Mouse (Mus musculus) adrenal gland (tissue): Measurements from ENCODE around the gene Itga9.

ENCODE experiments used
- intact Hi-C: fragments of 180-260 bp; cut with DNase I; formaldehyde crosslinking; loops from one replicate; pipeline ENCODE4 v1.15.1; 2025

The Itga9 gene

DNA sequence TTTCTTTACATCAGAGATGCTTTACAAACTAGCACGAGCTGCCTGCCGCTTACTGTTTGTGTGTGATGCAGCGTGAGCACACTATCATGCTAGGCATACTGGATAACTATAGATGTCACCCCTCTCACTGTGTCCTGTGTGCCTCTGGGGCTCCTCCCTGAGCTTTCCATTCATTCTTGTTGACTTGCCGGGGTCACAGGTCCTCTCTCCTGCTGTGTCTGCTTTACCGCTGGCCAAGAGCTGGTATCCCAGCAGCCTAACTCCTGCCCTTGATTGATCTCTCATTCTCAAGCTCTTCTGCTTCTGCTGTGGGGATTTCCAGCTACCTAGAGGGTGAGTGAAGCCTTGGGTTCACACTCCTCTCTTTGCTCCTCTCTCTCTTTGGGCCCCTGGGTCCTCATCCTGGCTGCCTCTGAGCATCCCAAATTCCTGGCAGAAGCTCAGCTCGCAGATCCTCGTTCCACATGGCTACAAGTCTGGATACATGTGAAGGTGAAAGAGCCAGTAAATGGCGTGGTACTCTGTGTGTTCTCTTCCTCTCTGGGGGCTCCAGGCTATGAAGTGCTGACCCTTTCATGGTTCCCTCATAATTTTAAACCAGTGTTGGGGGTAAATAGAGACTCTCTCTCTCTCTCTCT is 155.6 kb downstream of the Itga9 start:
- intact Hi-C loops = no loop called here

- intact Hi-C loops = no loop called here
These were observed 156.3 kb downstream of the Itga9 start for GRCm38 (mm10) chr9:118762759-118763158.

GRCm38 (mm10) chr9:118763203-118763602 is 156.7 kb downstream of the Itga9 start:
- intact Hi-C loops = no loop called here

GRCm38 (mm10) chr9:118763646-118764045 is 157.2 kb downstream of the Itga9 start:
- intact Hi-C loops = no loop called here

- intact Hi-C loops = no loop called here
These were observed 158.6 kb downstream of the Itga9 start for GRCm38 (mm10) chr9:118765059-118765458.

GRCm38 (mm10) chr9:118767008-118767407 is 160.5 kb downstream of the Itga9 start:
- intact Hi-C loops = no loop called here

DNA sequence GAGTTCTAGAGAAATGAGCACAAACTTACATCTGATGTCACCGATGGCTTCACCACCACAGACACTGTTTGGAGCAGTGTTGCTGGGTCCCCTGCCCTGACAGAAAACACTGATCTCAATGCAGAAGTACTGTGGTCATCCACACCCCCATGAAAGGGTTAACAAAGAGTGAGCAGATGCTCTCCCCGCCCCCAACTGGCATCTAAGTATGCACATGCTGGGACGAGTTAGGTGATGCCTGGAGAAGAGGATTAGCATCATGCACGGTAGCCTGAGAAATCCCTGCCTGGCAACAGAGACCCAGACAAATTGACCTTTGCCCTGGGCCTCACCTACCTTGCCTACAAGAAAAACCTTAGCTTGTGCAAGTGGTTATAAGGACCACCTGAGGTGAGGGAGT is 162.1 kb downstream of the Itga9 start:
- intact Hi-C loops = no loop called here

DNA sequence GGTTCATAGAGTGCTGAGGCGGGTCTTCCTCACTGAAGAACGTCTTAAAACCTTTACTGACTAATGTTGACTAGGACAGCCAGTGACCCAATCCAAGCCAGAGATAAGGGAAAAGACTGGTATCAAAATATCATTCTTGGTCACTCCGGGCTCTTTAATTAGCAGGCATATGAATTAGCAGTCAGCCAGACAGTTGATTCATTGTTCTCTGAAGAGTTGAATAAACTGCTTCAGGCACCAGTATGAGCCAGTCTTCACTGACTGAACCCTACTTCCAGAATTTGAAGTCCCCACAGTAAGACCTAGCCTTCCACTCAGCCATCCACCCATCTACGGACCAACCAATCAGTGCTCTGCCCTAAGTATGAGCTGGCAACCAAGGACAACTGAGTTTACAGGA is 163.9 kb downstream of the Itga9 start:
- intact Hi-C loops = no loop called here

- intact Hi-C loops = no loop called here
These were observed 168.2 kb downstream of the Itga9 start for GRCm38 (mm10) chr9:118774676-118775075.

DNA sequence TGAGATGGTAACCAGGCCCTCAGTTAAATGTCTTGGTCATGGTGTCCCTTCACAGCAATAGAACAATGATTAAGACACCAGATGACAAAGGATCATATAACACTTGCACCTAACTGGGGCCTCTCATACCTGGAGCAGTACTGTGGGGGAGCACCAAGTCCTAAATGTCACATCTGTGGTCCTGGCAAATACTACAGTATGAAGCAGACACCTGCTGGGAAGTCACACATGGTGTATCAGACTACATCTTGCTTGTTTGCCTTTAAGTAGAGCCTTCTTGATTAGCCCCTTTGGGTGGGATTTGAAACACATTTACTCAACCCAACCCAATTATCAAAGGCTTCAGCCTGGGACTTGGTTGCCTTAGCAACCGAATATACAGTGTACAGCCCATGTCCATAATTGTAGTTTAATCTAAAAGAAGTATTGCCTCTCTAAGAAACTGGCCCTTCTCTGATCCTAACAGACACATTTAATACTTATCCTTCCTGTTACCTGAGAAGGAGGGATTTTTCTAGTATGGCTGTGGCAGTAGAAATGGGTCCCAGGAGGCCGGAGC is 170.5 kb downstream of the Itga9 start:
- intact Hi-C loops = no loop called here

DNA sequence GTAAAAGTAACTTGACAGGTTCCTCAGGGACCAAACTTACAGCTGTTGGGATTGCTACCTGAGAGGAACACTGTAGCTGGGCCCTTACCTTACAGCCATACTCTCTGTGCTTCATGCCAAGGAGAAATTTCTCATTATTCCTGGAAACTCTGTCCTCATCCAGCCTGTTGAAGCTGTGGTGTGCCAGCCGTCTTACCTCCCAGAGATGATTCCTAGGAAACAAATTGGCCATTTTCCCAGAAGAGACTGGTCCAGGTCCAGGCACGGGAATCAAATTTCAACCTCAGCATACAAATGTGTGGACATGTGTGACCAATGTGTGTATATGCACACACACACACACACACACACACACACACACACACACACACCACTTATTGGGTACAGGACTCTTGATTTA is 172.1 kb downstream of the Itga9 start:
- intact Hi-C loops = no loop called here

DNA sequence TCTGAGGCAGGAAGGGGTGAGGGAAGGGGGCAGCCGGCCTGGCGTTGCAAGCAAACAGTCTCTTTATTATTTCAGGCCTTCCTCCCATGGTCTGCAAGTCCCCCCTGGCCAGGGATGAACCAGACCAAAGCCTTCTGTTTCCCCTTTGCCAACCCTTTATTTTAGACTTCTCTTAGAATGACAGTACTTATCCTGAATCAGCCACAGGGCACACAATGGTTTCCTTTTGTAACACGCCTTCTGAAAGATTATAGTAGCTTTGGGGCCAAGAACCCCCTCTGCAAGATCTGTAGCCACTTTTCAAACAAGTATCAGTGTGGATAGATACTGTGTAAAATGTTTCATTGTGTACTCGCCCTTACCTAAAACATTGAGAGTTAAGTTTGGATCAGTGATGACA is 178.1 kb downstream of the Itga9 start:
- intact Hi-C loops = no loop called here

DNA sequence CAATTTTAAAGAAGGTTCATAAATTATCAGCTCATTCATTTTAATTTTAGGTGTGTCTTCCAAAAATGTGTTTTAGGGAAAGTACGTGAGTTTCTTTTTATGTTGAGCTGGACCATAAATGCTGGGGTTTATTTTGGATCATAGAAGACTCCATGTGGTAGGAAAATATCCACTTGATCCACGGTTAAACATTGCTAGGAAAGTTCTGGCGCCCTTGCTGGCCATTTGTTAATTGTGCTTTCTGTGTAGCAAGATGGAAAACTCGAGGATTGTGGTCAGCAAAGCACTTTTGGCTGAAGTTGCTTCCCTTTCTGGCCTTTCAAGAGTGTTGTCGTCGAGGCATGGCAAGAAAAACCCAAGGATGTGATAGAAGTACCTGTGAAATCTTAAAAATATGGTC is 179.3 kb downstream of the Itga9 start:
- intact Hi-C loops = no loop called here

- intact Hi-C loops = no loop called here
These were observed 182.4 kb downstream of the Itga9 start for GRCm38 (mm10) chr9:118788869-118789281.

- intact Hi-C loops = no loop called here
These were observed 184.7 kb downstream of the Itga9 start for GRCm38 (mm10) chr9:118791231-118791630.

GRCm38 (mm10) chr9:118793151-118793785 is 186.8 kb downstream of the Itga9 start:
- intact Hi-C loops = no loop called here

GRCm38 (mm10) chr9:118794668-118795067 is 188.2 kb downstream of the Itga9 start:
- intact Hi-C loops = no loop called here

- intact Hi-C loops = no loop called here
These were observed 188.8 kb downstream of the Itga9 start for GRCm38 (mm10) chr9:118795304-118795703.

- intact Hi-C loops = no loop called here
These were observed 192.6 kb downstream of the Itga9 start for GRCm38 (mm10) chr9:118799105-118799504.

- intact Hi-C loops = no loop called here
These were observed 194.9 kb downstream of the Itga9 start for GRCm38 (mm10) chr9:118801176-118801909.

DNA sequence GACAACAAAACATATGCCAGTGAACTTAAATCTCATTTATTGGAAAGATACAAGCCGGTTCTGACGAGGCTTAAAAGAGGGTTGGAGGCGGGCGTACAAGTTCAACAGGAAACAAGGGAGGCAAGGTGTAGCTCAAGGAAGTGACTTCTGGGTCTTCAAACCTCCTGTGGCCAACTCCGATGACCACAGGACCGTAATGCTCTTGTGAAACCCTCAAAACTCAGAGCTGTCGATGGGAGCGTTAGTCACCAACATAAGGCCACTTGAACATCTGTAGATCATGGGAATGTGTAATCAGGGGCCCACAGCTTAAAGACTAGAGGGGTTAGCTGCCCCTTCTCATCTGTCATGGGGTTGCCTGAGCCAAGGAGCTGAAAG is 195.4 kb downstream of the Itga9 start:
- intact Hi-C loops = no loop called here

GRCm38 (mm10) chr9:118802380-118802779 is 195.9 kb downstream of the Itga9 start:
- intact Hi-C loops = no loop called here
